Mouse (Mus musculus) kidney, adult 2 months (tissue): ENCODE data around the gene Spast. TPM values are rescaled to one million over a fixed set of nuclear protein-coding genes. Genes with fewer than 3 reads are reported as not detected.

Experiments
- DNase-seq: peaks from one replicate; pipeline ENCODE4 v3.0.0; 2021
- H3K27ac ChIP-seq: fragments of 200-500 bp; 2 replicates; pipeline ENCODE4 v1.5.1; 2012; ENCODE audit warnings: low read depth, low read length, control low read depth, inconsistent platforms; ENCODE audit not compliant: insufficient read depth
- H3K27me3 ChIP-seq: fragments of 200-500 bp; replicated peaks from 2 replicates; pipeline ENCODE4 v1.6.1; 2012; ENCODE audit warnings: mild to moderate bottlenecking, moderate library complexity, low read length, inconsistent platforms; ENCODE audit not compliant: control insufficient read depth, insufficient read depth
- H3K36me3 ChIP-seq: fragments of 200-500 bp; 2 replicates; pipeline ENCODE4 v1.6.1; 2012; ENCODE audit warnings: mild to moderate bottlenecking, moderate library complexity, low read length, inconsistent platforms; ENCODE audit not compliant: control insufficient read depth, insufficient read depth
- H3K4me1 ChIP-seq: fragments of 200-500 bp; 2 replicates; pipeline ENCODE4 v1.6.1; 2011; ENCODE audit warnings: low read length; ENCODE audit not compliant: control insufficient read depth, insufficient read depth
- H3K4me3 ChIP-seq: fragments of 200-500 bp; 2 replicates; pipeline ENCODE4 v1.5.1; 2011; ENCODE audit warnings: mild to moderate bottlenecking, low read depth, low read length, control low read depth; ENCODE audit not compliant: insufficient read depth
- CTCF ChIP-seq: fragments of 200-500 bp; conservative IDR thresholded peaks from 2 replicates; pipeline ENCODE4 v1.5.1; 2011; ENCODE audit warnings: low read depth, mild to moderate bottlenecking, control low read depth, low read length, moderate library complexity, mixed read lengths; ENCODE audit not compliant: insufficient read depth, insufficient read length
- POLR2A ChIP-seq: fragments of 200-500 bp; IDR thresholded peaks from one replicate; pipeline ENCODE4 v1.6.1; 2011; ENCODE audit warnings: low read depth, low read length, control low read depth
- whole genome bisulfite sequencing: fragments of 180-500 bp; shearing (Covaris S2); methylation state at CpG from one replicate; pipeline ENCODE4 v1.1.7; 2018; 5-methylcytosine and 5-hydroxymethylcytosine counted together
- polyA plus RNA-seq: library from polyadenylated mRNA; depleted of rRNA; stranded (reverse); fragments of >200 nt; gene quantifications from 2 replicates; pipeline ENCODE4 v1.2.3, GENCODE M21; 2012; rRNA removed

Spast gene
- polyA plus RNA-seq, 1 experiment: 4.2 TPM

DNA sequence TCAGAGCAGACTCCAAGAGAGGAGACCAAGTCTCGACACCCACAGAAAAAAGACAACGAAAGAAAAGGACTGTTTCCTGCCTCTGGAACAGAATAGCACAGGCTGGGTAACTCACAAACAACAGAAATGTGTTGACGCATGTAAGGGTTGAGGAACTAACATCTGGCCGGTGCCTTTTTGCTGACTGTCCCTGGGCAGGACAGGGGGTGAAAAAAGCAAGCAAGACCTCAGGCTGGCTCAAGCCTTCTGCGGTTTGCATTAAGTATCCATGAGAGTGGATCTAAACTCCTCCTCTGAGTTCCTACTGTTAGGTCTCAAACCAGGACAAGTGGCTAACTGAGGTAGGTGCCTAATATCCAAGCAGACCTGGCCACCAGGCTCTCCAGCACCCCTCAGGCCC is 93.8 kb downstream of the Spast start:
- Histone ChIP-seq H3K27ac (no peak overlapping the region), H3K4me3 (no peak overlapping the region), H3K27me3 (no peaks in the 10 kb centered on the region), H3K4me1 (no peaks in the 10 kb centered on the region), H3K36me3 (no peaks in the 10 kb centered on the region)
- 91% methylated on average over 5 of the region's 5 CpGs for WGBS
- TF ChIP-seq CTCF (no peak), POLR2A (no peak)
- no peak for DNase-seq

DNA sequence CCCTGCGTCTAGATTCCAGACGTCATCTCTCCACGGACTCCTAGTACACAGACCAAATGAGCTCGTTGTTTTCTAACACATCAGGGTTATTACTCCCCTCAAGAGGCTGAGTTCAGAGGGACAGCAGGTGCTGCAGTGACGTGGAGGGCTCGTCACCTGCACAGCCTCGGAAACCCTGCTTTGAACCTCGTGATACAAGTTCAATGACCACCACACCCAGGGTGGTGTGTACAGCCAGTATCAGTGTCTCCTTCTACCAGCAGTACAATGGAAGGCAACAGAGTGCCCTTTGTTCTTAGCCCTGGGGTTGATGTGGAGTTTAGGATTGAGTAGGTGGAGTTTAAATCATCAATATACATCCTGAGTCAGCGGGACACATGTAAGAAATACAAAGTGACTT is 99.0 kb downstream of the Spast start:
- no peaks in the 10 kb centered on the region for H3K4me1 ChIP-seq
- TF ChIP-seq CTCF (no peak), POLR2A (no peak)
- H3K4me3 ChIP-seq: no peak overlapping the region
- H3K27ac ChIP-seq: no peak overlapping the region
- no peaks in the 10 kb centered on the region for H3K36me3 ChIP-seq
- no peaks in the 10 kb centered on the region for H3K27me3 ChIP-seq
- WGBS: 81% methylated on average over 9 of the region's 9 CpGs
- no peak for DNase-seq

DNA sequence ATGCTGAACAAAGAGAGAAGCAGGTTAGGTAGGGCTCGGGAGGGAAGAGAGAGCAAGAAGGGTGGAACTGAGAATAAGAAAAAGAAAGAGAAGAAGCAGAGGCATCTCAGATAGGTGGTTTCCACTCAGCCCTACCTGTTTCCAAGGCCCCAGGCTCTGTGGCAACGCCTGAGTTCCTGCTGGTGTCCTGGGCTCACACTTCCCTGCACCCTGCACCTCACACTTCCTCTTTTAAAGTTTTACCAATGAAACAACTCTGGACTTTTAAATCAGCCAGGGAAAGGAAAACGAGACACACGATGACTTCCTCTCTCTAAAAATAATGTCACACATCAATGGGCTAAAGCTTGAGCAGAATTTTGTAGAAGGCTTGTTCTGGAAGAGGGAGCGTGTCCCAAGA is 101.7 kb downstream of the Spast start:
- TF ChIP-seq CTCF (no peak), POLR2A (no peak)
- Histone ChIP-seq H3K4me1 (no peaks in the 10 kb centered on the region), H3K27ac (no peak overlapping the region), H3K4me3 (no peak overlapping the region), H3K36me3 (no peaks in the 10 kb centered on the region), H3K27me3 (no peaks in the 10 kb centered on the region)
- 35% methylated on average over 5 of the region's 5 CpGs for WGBS
- DNase-seq: no peak

Other genes starting within 250 kb of the Spast start
- 38.7 and 43.1 TPM in 2 replicates for gene Memo1, start 43.5 kb upstream of the Spast start, polyA plus RNA-seq
- gene Dpy30, start 15.0 kb upstream of the Spast start, polyA plus RNA-seq: 38.1 and 57.3 TPM in 2 replicates
- 27.0 and 30.6 TPM in 2 replicates for gene Slc30a6, start 56.6 kb downstream of the Spast start, polyA plus RNA-seq
- gene Nlrc4, start 120.2 kb downstream of the Spast start, polyA plus RNA-seq: 0.08 and 0.28 TPM in 2 replicates
- 30.4 and 48.2 TPM in 2 replicates for gene Yipf4, start 150.5 kb downstream of the Spast start, polyA plus RNA-seq
- 87.5 and 119 TPM in 2 replicates for gene Birc6, start 189.3 kb downstream of the Spast start, polyA plus RNA-seq